Mouse (Mus musculus): ENCODE data around the gene Nanos2.

DNA sequence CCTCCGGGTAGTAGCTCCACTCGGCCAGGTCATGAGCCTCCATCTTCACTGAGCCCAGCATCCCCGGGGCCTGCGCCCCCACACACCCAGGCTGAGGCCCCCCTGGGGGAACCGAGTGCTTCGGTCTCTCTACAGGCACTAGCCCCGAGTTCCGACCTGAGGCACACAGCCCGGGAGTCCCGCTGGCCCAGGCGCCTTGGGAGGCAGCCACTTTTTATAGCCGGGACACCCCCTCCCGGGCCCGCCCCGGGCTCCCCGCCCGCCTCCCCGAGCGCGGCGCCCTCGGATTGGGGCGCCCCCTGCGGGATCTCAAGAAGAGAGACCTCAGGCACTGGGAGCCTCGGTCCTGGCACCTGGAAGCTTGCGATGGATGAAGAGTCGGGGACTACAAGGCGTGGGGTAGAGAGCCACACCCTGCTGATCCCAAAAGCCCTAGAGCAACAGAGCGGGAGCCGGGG is 36.2 kb downstream of the Nanos2 start, which contains the start of gene Foxa3:
- TF ChIP-seq GATA1 (IDR thresholded peaks at IDR 0.05; ENCODE audit: low read length) (no peak), TAL1 (IDR thresholded peaks at IDR 0.05; ENCODE audit: low read length) (no peak)

Measured in erythroblast, embryonic 14.5 days (primary cell).